Mouse (Mus musculus): ENCODE data around the gene Garnl3. TPM values are rescaled to one million over a fixed set of nuclear protein-coding genes. Genes with fewer than 3 reads are reported as not detected.

Garnl3 gene
- total and polyA plus RNA-seq, 3 experiments: 0.08 to 0.19 TPM; not detected in 1

- no peak for TF ChIP-seq POLR2AphosphoS2 (IDR thresholded peaks at IDR 0.05; ENCODE audit: low read depth, low read length)
- TF ChIP-seq ZNF384 (IDR thresholded peaks at IDR 0.05; ENCODE audit: low read depth, low read length): no peak
- TF ChIP-seq USF2 (conservative IDR thresholded peaks at IDR 0.05; ENCODE audit: low read depth, low read length): no peak
- no peak for TF ChIP-seq TBP (conservative IDR thresholded peaks at IDR 0.05; ENCODE audit: low read depth, low read length)
- no peak for TF ChIP-seq MYC (IDR thresholded peaks at IDR 0.05; ENCODE audit: low read depth, low read length)
- no peak for TF ChIP-seq JUND (conservative IDR thresholded peaks at IDR 0.05; ENCODE audit: low read depth, low read length)
- TF ChIP-seq MAX (IDR thresholded peaks at IDR 0.05; ENCODE audit: low read length): no peak
- no peak for TF ChIP-seq CHD1 (IDR thresholded peaks at IDR 0.05; ENCODE audit: low read depth, low read length)
- TF ChIP-seq EP300 (IDR thresholded peaks at IDR 0.05; ENCODE audit: low read length): no peak
- TF ChIP-seq RCOR1 (conservative IDR thresholded peaks at IDR 0.05; ENCODE audit: low read depth, low read length): no peak
- no peak for TF ChIP-seq MXI1 (IDR thresholded peaks at IDR 0.05; ENCODE audit: low read depth, low read length)
- no peak for TF ChIP-seq CTCF (conservative IDR thresholded peaks at IDR 0.05 in 1 of 2, IDR thresholded peaks at IDR 0.05 in 1 of 2; ENCODE audit: low read depth in 2 of 2, low read length in 2 of 2)
- no peak for TF ChIP-seq TCF12 (IDR thresholded peaks at IDR 0.05; ENCODE audit: low read depth, low read length)
- TF ChIP-seq MAZ (IDR thresholded peaks at IDR 0.05; ENCODE audit: low read depth, low read length): no peak
- TF ChIP-seq POLR2A (IDR thresholded peaks at IDR 0.05; ENCODE audit: low read depth, low read length): no peak
- no peak for DNase-seq (ENCODE audit: extremely low read depth)
- dilution Hi-C loops (cut with MboI; ENCODE audit: extremely low pct_ligation_motif_present, extremely low pct_unique_long_range_greater_than_20kb, low sequenced_read_pairs) (no loop called here), in situ Hi-C loops (cut with MboI; ENCODE audit: low pct_ligation_motif_present, low pct_unique_long_range_greater_than_20kb, low sequenced_read_pairs) (no loop called here)
- H3K4me2 ChIP-seq (ENCODE audit: insufficient read depth, low read depth, poor library complexity, severe bottlenecking): no peak overlapping the region
- no peaks in the 10 kb centered on the region for H3K9me3 ChIP-seq (replicated peaks; ENCODE audit: low read length)
- H3K27ac ChIP-seq (ENCODE audit: insufficient read depth, low read depth): no peak overlapping the region
- no peaks in the 10 kb centered on the region for H3K27me3 ChIP-seq (replicated peaks)
- peaks cover 0 to 23% of the 10 kb centered on the region in 2 experiments for H3K36me3 ChIP-seq (replicated peaks in 1 of 2; ENCODE audit: control insufficient read depth in 1 of 2, insufficient read depth in 1 of 2, low read length in 1 of 2)
- H3K4me1 ChIP-seq (ENCODE audit: control insufficient read depth in 1 of 2, insufficient read depth in 2 of 2): peaks cover 5 to 19% of the 10 kb centered on the region in 2 experiments
- H3K9ac ChIP-seq (ENCODE audit: insufficient read depth, low read depth): no peak overlapping the region
- no peaks in the 10 kb centered on the region for H3K79me2 ChIP-seq (replicated peaks; ENCODE audit: control insufficient read depth, extremely low read depth, insufficient read depth, poor library complexity, severe bottlenecking)
- H3K4me3 ChIP-seq (replicated peaks in 1 of 3; ENCODE audit: low read depth in 2 of 3, low read length in 2 of 3, poor library complexity in 1 of 3): no peak overlapping the region
These were observed 38.0 kb upstream of the Garnl3 start for GRCm38 (mm10) chr2:33169445-33169844.

GRCm38 (mm10) chr2:33167060-33167459 lies 35.6 kb upstream of the Garnl3 start:
- no peaks in the 10 kb centered on the region for H3K27me3 ChIP-seq (replicated peaks)
- no peak for DNase-seq (ENCODE audit: extremely low read depth)
- in situ Hi-C loops (cut with MboI; ENCODE audit: low pct_ligation_motif_present, low pct_unique_long_range_greater_than_20kb, low sequenced_read_pairs): no loop called here
- TF ChIP-seq JUND (conservative IDR thresholded peaks at IDR 0.05; ENCODE audit: low read depth, low read length): no peak
- no peak for TF ChIP-seq CHD1 (IDR thresholded peaks at IDR 0.05; ENCODE audit: low read depth, low read length)
- TF ChIP-seq SIN3A (IDR thresholded peaks at IDR 0.05; ENCODE audit: low read length): no peak
- TF ChIP-seq NRF1 (IDR thresholded peaks at IDR 0.05; ENCODE audit: low read depth, low read length): no peak
- TF ChIP-seq NELFE (IDR thresholded peaks at IDR 0.05; ENCODE audit: low read depth, low read length): no peak
- no peak for TF ChIP-seq MAX (IDR thresholded peaks at IDR 0.05; ENCODE audit: low read length)
- TF ChIP-seq MEF2A (IDR thresholded peaks at IDR 0.05; ENCODE audit: borderline replicate concordance, low read depth, low read length): no peak
- no peak overlapping the region for H3K9ac ChIP-seq (ENCODE audit: insufficient read depth, low read depth)
- H3K79me2 ChIP-seq (replicated peaks; ENCODE audit: control insufficient read depth, extremely low read depth, insufficient read depth, poor library complexity, severe bottlenecking): no peaks in the 10 kb centered on the region
- H3K9me3 ChIP-seq (replicated peaks; ENCODE audit: low read length): no peaks in the 10 kb centered on the region
- no peak overlapping the region for H3K4me2 ChIP-seq (ENCODE audit: insufficient read depth, low read depth, poor library complexity, severe bottlenecking)
- no peak overlapping the region for H3K27ac ChIP-seq (ENCODE audit: insufficient read depth, low read depth)
- dilution Hi-C loops (cut with MboI; ENCODE audit: extremely low pct_ligation_motif_present, extremely low pct_unique_long_range_greater_than_20kb, low sequenced_read_pairs): no loop called here
- no peak overlapping the region for H3K4me3 ChIP-seq (replicated peaks in 1 of 3; ENCODE audit: low read depth in 2 of 3, low read length in 2 of 3, poor library complexity in 1 of 3)
- H3K4me1 ChIP-seq (ENCODE audit: control insufficient read depth in 1 of 2, insufficient read depth in 2 of 2): peaks cover 0 to 6% of the 10 kb centered on the region in 2 experiments; a peak in 1 of 4 replicates
- peaks cover 0 to 14% of the 10 kb centered on the region in 2 experiments for H3K36me3 ChIP-seq (replicated peaks in 1 of 2; ENCODE audit: control insufficient read depth in 1 of 2, insufficient read depth in 1 of 2, low read length in 1 of 2)

All from CH12.LX (cell line).